Comparison of ENCODE assay signal across 9 mouse cellular contexts in the genomic region with DNA sequence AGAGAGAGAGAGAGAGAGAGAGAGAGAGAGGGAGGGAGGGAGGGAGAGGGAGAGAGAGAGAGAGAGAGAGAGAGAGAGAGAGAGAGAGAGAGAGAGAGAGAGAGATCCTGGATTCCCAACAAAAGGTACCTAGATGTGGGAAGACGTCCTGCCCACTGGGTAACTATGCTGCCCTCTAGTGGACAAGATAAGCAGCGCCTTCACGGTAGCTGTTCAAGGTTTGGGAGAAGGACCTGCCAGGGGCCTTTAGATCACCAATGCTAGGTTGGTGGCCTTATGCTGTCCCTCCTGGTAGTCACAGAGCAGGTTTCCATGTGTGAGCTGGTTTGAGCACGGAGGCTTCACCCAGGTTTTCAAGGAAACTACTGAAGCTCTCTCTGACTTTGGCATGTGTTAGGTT. TPM values are rescaled to one million over a fixed set of nuclear protein-coding genes. Genes with fewer than 3 reads are reported as not detected.
DNase-seq lines count a peak whose midpoint lies in the region; TF ChIP-seq lines count a peak whose summit lies in the region.
"Had no signal": no experiment of that assay in that cellular context is flagged by ENCODE, and none has a peak within 500 bp of the region (broad histone marks: within the 10 kb centered on the region; RNA-seq: fewer than 3 reads in every experiment).

No protein-coding gene starts in this region.

- peak; percentile 81 for TF ChIP-seq CTCF in layer of hippocampus, adult 2 months (conservative IDR thresholded peaks at IDR 0.05)

- peak; percentile 57 for DNase-seq in gastrocnemius, postnatal 10 days
- no peak for DNase-seq in gastrocnemius, postnatal 36 days
- peak; percentile 52 for DNase-seq in A20 (ENCODE audit: low read depth, low spot score)
- DNase-seq in adrenal gland, adult 8-10 months, result peak; percentile 13
- peak; percentile 64 for DNase-seq in embryo, embryonic 9.5 days (ENCODE audit: extremely low spot score)
- DNase-seq in layer of hippocampus, adult 2 months (ENCODE audit: low spot score in 2 of 2), result peak; percentile 7 to 57
- DNase-seq in lung, postnatal 36 days, result peak; percentile 74
- DNase-seq in spleen, postnatal 4 days (ENCODE audit: low spot score in 2 of 2), result peak; percentile 27 to 70

- no peak overlapping the region for H3K27ac ChIP-seq in layer of hippocampus, adult 2 months
- H3K27ac ChIP-seq: limb, embryonic 15.5 days had no signal

- intact Hi-C loops in gastrocnemius, postnatal 36 days (cut with DNase I), result loop anchor here (10.0 kb wide), 1 partner anchor 463 kb away; a partner anchor contains a TSS

- H3K4me3 ChIP-seq in layer of hippocampus, adult 2 months, result no peak overlapping the region
- H3K4me3 ChIP-seq: limb, embryonic 15.5 days had no signal

RNA-seq across cellular contexts. Expression of a gene that starts 39.4 kb away (rescaled TPM):
- total RNA-seq in gastrocnemius, postnatal 10 days (2021), result not detected
- not detected for total RNA-seq in gastrocnemius, postnatal 36 days (2021)
- total RNA-seq in adrenal gland, adult 8-10 months (2022), result under 1 TPM; 0.38 to 0.63 (median 0.46) TPM
- 1 to 10 TPM; 4.0 to 4.1 TPM for total RNA-seq in layer of hippocampus, adult 2 months (2021)

Comparison
In these comparisons a context has a peak if more than half of its experiments do, and no peak if none do; other contexts are left out.
1. DNase-seq: peak in gastrocnemius, postnatal 10 days (single experiment), A20 (single experiment), adrenal gland, adult 8-10 months (single experiment), embryo, embryonic 9.5 days (single experiment), layer of hippocampus, adult 2 months (2 of 2), lung, postnatal 36 days (single experiment) and spleen, postnatal 4 days (2 of 2); none in gastrocnemius, postnatal 36 days (0 of 2).